Mouse (Mus musculus) embryonic facial prominence, embryonic 11.5 days (tissue): ENCODE measurements around the gene Rasgef1b. TPM values are rescaled to one million over a fixed set of nuclear protein-coding genes. Genes with fewer than 3 reads are reported as not detected.

ENCODE experiments used
- ATAC-seq: fragments of 200-750 bp; cut with Nextera tagmentation; replicated peaks from 2 replicates; pipeline ENCODE4 v1.8.0; 2017; ENCODE audit warnings: low read depth; ENCODE audit not compliant: insufficient number of reproducible peaks, low FRiP score, low TSS enrichment
- DNase-seq: peaks from one replicate; pipeline ENCODE4 v3.0.0-alpha.2; 2015; ENCODE audit warnings: low spot score
- H3K27ac ChIP-seq: fragments of 300-500 bp; sonication (generic); replicated peaks from 2 replicates; pipeline ENCODE4 v1.5.1; 2014; ENCODE audit warnings: mild to moderate bottlenecking, low read depth, low read length, control low read depth
- H3K27me3 ChIP-seq: fragments of 300-500 bp; sonication (generic); 2 replicates; pipeline ENCODE4 v1.6.1; 2014; ENCODE audit warnings: mild to moderate bottlenecking, low read length, moderate library complexity, mixed read lengths; ENCODE audit not compliant: control insufficient read depth, insufficient read depth
- H3K36me3 ChIP-seq: fragments of 300-500 bp; sonication (generic); replicated peaks from 2 replicates; pipeline ENCODE4 v1.6.1; 2014; ENCODE audit warnings: low read depth, mild to moderate bottlenecking, low read length, moderate library complexity, mixed read lengths; ENCODE audit not compliant: control insufficient read depth, insufficient read depth
- H3K4me1 ChIP-seq: fragments of 300-500 bp; sonication (generic); 2 replicates; pipeline ENCODE4 v1.6.1; 2014; ENCODE audit warnings: low read length, mixed read lengths; ENCODE audit not compliant: control insufficient read depth, insufficient read depth
- H3K4me2 ChIP-seq: fragments of 300-500 bp; sonication (generic); 2 replicates; pipeline ENCODE4 v1.6.1; 2014; ENCODE audit warnings: low read depth, mild to moderate bottlenecking, control low read depth, low read length, moderate library complexity
- H3K4me3 ChIP-seq: fragments of 300-500 bp; sonication (generic); 2 replicates; pipeline ENCODE4 v1.5.1; 2014; ENCODE audit warnings: low read depth, low read length, control low read depth
- H3K9ac ChIP-seq: fragments of 300-500 bp; sonication (generic); replicated peaks from 2 replicates; pipeline ENCODE4 v1.6.1; 2014; ENCODE audit warnings: mild to moderate bottlenecking, control low read depth, low read length
- H3K9me3 ChIP-seq: fragments of 300-500 bp; sonication (generic); replicated peaks from 2 replicates; pipeline ENCODE4 v1.6.1; 2016; ENCODE audit warnings: mild to moderate bottlenecking, low read length, inconsistent platforms, mixed read lengths; ENCODE audit not compliant: control insufficient read depth
- WGBS: fragments of 180-500 bp; shearing (Covaris S2); extraction: QIAGEN DNeasy Blood & Tissue Kit; methylation state at CpG from one replicate; pipeline ENCODE4 v1.1.7; 2014; 5-methylcytosine and 5-hydroxymethylcytosine counted together
- polyA plus RNA-seq: library from polyadenylated mRNA; unstranded; fragments of >200 nt; fragmentation: Nextera tagmentation; extraction: Ambion mirVana; gene quantifications from 2 replicates; pipeline ENCODE4 v1.2.1, GENCODE M21; 2014

Rasgef1b gene
- polyA plus RNA-seq, 1 experiment from 2014 or later, result 14.2 TPM

DNA sequence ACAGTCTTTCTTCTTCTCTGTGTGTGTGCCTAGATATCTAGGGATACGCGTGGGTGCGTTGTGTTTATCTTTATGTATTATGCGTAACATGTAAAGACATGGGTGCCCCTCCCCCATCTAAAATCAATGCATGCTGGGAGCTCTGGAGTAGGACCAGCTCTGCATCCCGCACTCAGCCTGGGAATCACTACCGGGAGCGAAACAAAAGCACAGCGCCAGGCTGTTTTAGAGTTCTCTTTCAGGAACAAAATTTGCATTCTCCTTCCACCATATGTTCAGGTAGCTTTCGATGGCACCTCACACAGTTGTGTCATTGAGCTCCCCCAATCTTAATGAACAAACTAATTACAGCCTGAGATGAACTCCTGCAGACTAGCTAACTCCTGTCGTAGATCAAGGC is 19.6 kb upstream of the Rasgef1b start:
- WGBS, result 77% methylated on average over 10 of the region's 10 CpGs
- Histone ChIP-seq H3K4me1 (no peaks in the 10 kb centered on the region), H3K4me3 (no peak overlapping the region), H3K36me3 (no peaks in the 10 kb centered on the region), H3K9ac (no peak overlapping the region), H3K4me2 (no peak overlapping the region), H3K9me3 (no peaks in the 10 kb centered on the region), H3K27me3 (no peaks in the 10 kb centered on the region), H3K27ac (no peak overlapping the region)
- DNase-seq (no peak), ATAC-seq (no peak)

DNA sequence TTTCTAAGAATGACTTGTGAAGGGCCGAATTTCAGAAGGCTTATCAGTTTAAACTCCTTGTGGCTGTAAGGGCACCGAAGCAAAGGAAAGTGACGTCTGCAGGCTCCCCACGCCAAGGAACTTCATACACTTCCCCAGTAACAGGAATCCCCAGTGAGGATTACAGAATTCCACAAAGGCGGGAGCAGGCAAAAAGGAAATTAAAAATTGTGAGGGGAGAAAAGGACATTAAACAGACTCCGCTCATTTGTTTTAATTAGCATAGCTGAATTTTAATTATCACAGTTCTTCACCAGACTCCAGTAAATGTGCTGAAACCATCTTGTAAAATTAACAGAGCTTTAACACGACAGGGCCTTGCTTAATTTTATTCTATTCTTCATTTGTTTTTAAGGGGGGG is 17.2 kb upstream of the Rasgef1b start:
- H3K36me3 ChIP-seq, result no peaks in the 10 kb centered on the region
- no peak overlapping the region for H3K4me2 ChIP-seq
- no peaks in the 10 kb centered on the region for H3K27me3 ChIP-seq
- no peaks in the 10 kb centered on the region for H3K9me3 ChIP-seq
- DNase-seq (no peak), ATAC-seq (no peak)
- 58% methylated on average over 7 of the region's 7 CpGs for WGBS
- H3K9ac ChIP-seq, result no peak overlapping the region
- H3K27ac ChIP-seq, result no peak overlapping the region
- H3K4me1 ChIP-seq, result no peaks in the 10 kb centered on the region
- H3K4me3 ChIP-seq, result no peak overlapping the region

- Histone ChIP-seq H3K4me3 (no peak overlapping the region), H3K4me1 (no peaks in the 10 kb centered on the region), H3K27me3 (no peaks in the 10 kb centered on the region), H3K27ac (no peak overlapping the region), H3K9me3 (no peaks in the 10 kb centered on the region), H3K4me2 (no peak overlapping the region), H3K9ac (no peak overlapping the region), H3K36me3 (no peaks in the 10 kb centered on the region)
- 89% methylated on average over 7 of the region's 7 CpGs for WGBS
- no peak for DNase-seq
- ATAC-seq, result no peak
These were observed 14.0 kb upstream of the Rasgef1b start for GRCm38 (mm10) chr5:99742874-99743273.

DNA sequence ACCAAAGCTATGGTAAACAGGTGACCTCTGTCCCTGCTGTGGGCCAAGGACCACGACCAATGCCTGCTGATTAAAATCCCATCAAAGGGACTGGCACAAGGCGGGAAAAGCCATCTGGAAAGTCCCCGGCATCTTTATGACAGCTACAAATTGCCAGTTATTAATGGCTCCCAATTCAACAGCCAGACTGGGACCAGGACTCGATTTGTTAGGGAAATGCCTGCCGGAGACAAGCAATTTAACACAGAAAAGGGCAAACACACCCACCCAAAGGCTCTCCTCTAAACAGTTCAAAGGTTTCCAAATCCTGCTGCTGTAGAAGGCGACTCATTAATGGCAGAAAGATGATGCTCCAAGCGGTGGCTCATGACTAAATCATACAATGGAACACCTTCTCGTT is 13.2 kb upstream of the Rasgef1b start:
- Histone ChIP-seq H3K9ac (no peak overlapping the region), H3K27ac (no peak overlapping the region), H3K4me1 (no peaks in the 10 kb centered on the region), H3K9me3 (no peaks in the 10 kb centered on the region), H3K36me3 (no peaks in the 10 kb centered on the region), H3K27me3 (no peaks in the 10 kb centered on the region), H3K4me2 (no peak overlapping the region), H3K4me3 (no peak overlapping the region)
- 48% methylated on average over 8 of the region's 8 CpGs for WGBS
- DNase-seq (no peak), ATAC-seq (no peak)

DNA sequence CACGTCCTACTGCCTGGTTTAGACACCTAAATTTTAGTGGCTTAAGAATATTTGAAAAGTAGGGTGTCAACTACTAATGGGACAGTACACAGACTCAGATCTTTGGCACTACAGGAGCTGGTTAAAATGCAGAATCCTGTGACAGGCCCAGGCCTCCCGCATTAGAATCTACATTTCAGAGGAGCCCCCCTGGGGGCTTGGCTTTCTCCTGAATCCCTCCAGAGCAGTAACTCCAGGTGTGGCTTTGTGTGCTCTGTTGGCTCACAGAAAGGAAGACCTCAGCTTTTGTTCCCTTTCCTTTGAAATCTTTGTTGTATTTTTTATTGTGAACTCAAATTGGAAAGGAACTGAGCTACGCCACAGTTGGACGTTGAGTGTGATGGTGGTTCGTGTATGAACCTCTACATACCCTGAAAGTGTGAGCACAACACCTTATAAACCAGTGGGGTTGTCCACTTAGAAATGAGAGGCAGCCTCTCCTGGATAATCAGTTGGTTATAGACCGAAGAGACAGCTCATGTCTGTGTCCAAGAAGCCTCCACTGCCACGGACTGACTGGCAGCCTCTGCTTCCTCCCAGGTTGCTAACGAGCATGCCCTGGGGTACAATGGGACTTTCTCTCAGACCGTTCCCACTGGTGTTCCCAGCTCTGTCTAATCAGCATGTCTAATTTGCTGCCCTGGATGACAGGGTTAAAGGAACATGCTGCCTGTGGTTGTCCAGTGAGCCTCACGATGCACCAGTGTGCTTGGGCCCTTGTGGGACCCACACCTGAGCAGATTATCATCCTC is 9.3 kb upstream of the Rasgef1b start:
- Histone ChIP-seq H3K36me3 (no peaks in the 10 kb centered on the region), H3K4me2 (no peak overlapping the region), H3K4me1 (no peaks in the 10 kb centered on the region; the same call in 1 of the 2 replicates), H3K4me3 (no peak overlapping the region), H3K27me3 (no peaks in the 10 kb centered on the region), H3K27ac (no peak overlapping the region), H3K9me3 (no peaks in the 10 kb centered on the region), H3K9ac (no peak overlapping the region)
- no peak for DNase-seq
- no peak for ATAC-seq
- 19% methylated on average over 10 of the region's 10 CpGs for WGBS

DNA sequence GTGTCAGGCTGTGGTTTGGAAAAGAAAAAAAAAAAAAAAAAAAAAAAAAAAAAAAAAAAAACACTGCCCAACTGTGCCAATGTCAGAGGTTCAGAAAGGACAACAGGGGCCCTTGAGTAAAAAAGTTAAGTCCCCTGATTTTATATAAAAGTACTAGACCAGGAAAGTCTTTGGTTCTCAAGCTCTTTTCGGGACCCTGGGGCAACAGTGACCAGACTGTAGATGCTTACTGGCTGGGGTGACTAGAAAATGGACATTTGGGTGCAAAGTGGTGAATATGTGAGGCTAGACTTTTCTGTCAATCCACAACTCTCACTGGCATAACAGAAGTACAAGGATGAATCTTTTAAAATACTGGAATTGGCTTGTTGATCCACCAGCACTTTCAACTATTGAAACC is 1.1 kb upstream of the Rasgef1b start:
- no peaks in the 10 kb centered on the region for H3K9me3 ChIP-seq
- DNase-seq (no peak), ATAC-seq (no peak)
- H3K27ac ChIP-seq, result no peak overlapping the region
- H3K9ac ChIP-seq, result no peak overlapping the region
- no peak overlapping the region for H3K4me2 ChIP-seq
- no peak overlapping the region for H3K4me3 ChIP-seq
- H3K4me1 ChIP-seq, result peaks cover 4% of the 10 kb centered on the region; the same call in 1 of the 2 replicates
- WGBS, result 69% methylated on average over 1 of the region's 1 CpGs
- peaks cover 5% of the 10 kb centered on the region; the same call in 1 of the 2 replicates for H3K27me3 ChIP-seq
- H3K36me3 ChIP-seq, result no peaks in the 10 kb centered on the region

DNA sequence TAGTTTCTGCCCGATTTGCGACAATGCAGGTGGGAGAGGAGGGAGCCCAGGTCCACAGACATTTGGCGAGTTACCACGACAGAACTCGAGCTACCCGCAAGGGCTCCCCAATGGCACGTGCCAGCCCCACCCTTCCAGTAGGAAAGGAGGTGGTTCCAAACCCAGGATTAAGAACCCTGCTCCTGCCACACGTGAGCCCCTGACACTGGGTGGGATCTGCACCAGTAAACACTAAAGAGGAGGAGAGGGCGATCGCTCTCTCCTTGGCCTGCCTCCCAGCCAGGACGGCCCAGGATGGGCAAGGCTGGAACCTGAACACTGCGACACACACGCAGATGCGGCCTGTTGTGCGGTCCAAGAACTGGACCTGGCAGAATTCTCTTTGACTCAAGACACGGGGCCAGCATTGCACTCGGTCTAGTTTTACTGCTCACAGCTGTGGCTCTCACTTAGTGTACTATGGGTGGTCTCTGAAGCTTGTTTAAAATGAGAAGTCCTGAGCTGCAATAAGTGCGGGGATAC is 557 bp upstream of the Rasgef1b start:
- H3K4me3 ChIP-seq, result peak overlapping the region; percentile 63
- H3K27ac ChIP-seq, result no peak overlapping the region
- peak; percentile 78 for ATAC-seq
- peak; percentile 56 for DNase-seq
- H3K9ac ChIP-seq, result no peak overlapping the region
- peaks cover 4% of the 10 kb centered on the region; the same call in 1 of the 2 replicates for H3K4me1 ChIP-seq
- peak overlapping the region; percentile 98 for H3K4me2 ChIP-seq
- H3K36me3 ChIP-seq, result no peaks in the 10 kb centered on the region
- H3K27me3 ChIP-seq, result peaks cover 5% of the 10 kb centered on the region; the same call in 1 of the 2 replicates
- under 1% methylated on average over 18 of the region's 18 CpGs for whole genome bisulfite sequencing
- no peaks in the 10 kb centered on the region for H3K9me3 ChIP-seq

DNA sequence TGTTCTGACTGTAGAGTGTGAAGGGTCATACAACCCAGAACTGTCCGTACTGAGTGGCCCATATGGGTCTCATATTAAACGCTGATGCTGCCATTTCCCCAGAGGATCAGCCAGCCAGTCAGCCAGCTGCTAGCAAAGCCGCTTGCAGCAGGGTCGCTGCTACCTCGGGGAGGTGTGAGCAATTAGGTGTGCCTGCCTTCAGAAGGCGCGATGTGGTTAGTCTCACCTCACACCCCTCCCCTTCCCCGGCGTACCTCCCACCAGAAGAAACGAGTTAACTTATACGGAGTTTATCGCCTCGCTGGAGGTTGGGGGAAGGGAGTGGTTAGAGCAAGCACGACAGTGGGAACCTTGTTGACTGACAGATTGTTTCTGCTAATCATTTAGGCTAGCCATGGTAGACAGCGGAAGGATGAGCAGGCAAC is 826 bp downstream of the Rasgef1b start:
- peaks cover 5% of the 10 kb centered on the region; the same call in 1 of the 2 replicates for H3K27me3 ChIP-seq

More for the DNA sequence above, 826 bp downstream of the Rasgef1b start:
- no peaks in the 10 kb centered on the region for H3K9me3 ChIP-seq
- no peaks in the 10 kb centered on the region for H3K36me3 ChIP-seq
- H3K4me1 ChIP-seq, result peaks cover 4% of the 10 kb centered on the region; the same call in 1 of the 2 replicates
- DNase-seq (peak; percentile 36), ATAC-seq (no peak)
- H3K27ac ChIP-seq, result no peak overlapping the region
- under 1% methylated on average over 15 of the region's 15 CpGs for WGBS
- H3K9ac ChIP-seq, result peak overlapping the region; percentile 53; the same call in 1 of the 2 replicates
- peak overlapping the region; percentile 63 for H3K4me3 ChIP-seq
- peak overlapping the region; percentile 98 for H3K4me2 ChIP-seq
